Mouse (Mus musculus) midbrain, embryonic 15.5 days (tissue): ENCODE measurements at regions not wholly inside any gene's neighbourhood (a gene's known extent, or its start where the extent isn't known, plus 50 kb on each side); places are given as distances from the start of the nearest gene placed in this dataset.
A peak's percentile ranks its signal among the peaks of the same experiment; 100 is the strongest.

Source experiments
- ATAC-seq: fragments of 200-750 bp; cut with Nextera tagmentation; replicated peaks from 2 replicates; pipeline ENCODE4 v1.8.0; 2017; ENCODE audit warnings: moderate TSS enrichment
- H3K27ac ChIP-seq: fragments of 300-500 bp; sonication (generic); 2 replicates; pipeline ENCODE4 v1.5.1; 2015; ENCODE audit warnings: mild to moderate bottlenecking, inconsistent platforms
- H3K27me3 ChIP-seq: fragments of 300-500 bp; sonication (generic); replicated peaks from 2 replicates; pipeline ENCODE4 v1.6.1; 2015; ENCODE audit warnings: inconsistent platforms
- H3K36me3 ChIP-seq: fragments of 300-500 bp; sonication (generic); replicated peaks from 2 replicates; pipeline ENCODE4 v1.6.1; 2015; ENCODE audit warnings: inconsistent platforms
- H3K4me1 ChIP-seq: fragments of 300-500 bp; sonication (generic); 2 replicates; pipeline ENCODE4 v1.6.1; 2015; ENCODE audit warnings: inconsistent platforms
- H3K4me2 ChIP-seq: fragments of 300-500 bp; sonication (generic); 2 replicates; pipeline ENCODE4 v1.6.1; 2015; ENCODE audit warnings: inconsistent platforms, mild to moderate bottlenecking, moderate library complexity
- H3K4me3 ChIP-seq: fragments of 300-500 bp; sonication (generic); 2 replicates; pipeline ENCODE4 v1.5.1; 2015; ENCODE audit warnings: mild to moderate bottlenecking, inconsistent platforms
- H3K9ac ChIP-seq: fragments of 300-500 bp; sonication (generic); 2 replicates; pipeline ENCODE4 v1.6.1; 2015; ENCODE audit warnings: mild to moderate bottlenecking, inconsistent platforms
- H3K9me3 ChIP-seq: fragments of 300-500 bp; sonication (generic); 2 replicates; pipeline ENCODE4 v1.6.1; 2016; ENCODE audit warnings: inconsistent platforms
- WGBS: fragments of 180-500 bp; shearing (Covaris S2); methylation state at CpG from one replicate; pipeline ENCODE4 v1.1.7; 2015; ENCODE audit warnings: mixed read lengths; 5-methylcytosine and 5-hydroxymethylcytosine counted together

- no peak for ATAC-seq
- H3K4me1 ChIP-seq, result no peaks in the 10 kb centered on the region
Observed at GRCm38 (mm10) chr12:12753849-12754248, 187.9 kb downstream of the Mycn start.

DNA sequence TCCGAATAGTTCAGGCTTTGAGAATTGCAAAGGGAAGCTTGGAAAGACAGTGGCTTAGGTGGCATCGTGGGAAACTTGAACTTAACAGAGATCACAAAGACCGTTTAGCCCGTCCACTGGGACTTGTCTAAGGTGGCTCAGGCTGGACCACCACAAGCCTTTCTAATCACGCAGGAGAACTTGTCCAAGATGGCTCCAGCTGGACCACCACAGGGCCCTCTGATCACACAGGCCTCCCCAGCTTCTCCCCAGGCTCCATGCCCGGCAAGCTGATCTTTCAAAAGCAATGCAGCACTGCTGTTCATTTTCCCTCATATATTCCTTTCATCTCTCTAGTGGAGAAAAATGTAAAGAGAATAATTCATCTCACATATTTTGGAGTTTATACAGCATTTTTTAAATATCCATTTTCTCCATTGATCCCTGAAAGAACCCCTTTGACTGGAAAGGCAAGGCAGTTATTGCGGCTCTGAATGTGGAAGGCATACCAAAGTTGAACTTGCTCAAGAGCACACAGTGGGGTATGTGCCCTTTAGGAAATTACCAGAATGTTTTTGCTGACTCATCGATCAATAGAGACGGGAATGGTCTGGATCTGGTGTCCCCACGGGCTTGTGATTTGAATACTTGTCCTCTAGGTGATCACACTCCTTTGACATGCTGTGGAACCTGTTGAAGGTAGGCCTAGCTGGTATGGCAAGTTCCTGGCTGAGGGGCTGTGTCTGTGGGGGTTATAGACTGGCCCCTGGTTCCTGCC lies 189.9 kb downstream of the Mycn start:
- no peaks in the 10 kb centered on the region; the same call in 1 of the 2 replicates for H3K27me3 ChIP-seq
- H3K9ac ChIP-seq, result no peak overlapping the region
- WGBS, result 84% methylated on average over 10 of the region's 10 CpGs
- no peak overlapping the region for H3K27ac ChIP-seq
- no peaks in the 10 kb centered on the region for H3K4me1 ChIP-seq
- H3K4me2 ChIP-seq, result no peak overlapping the region
- H3K4me3 ChIP-seq, result no peak overlapping the region
- no peaks in the 10 kb centered on the region for H3K9me3 ChIP-seq
- no peaks in the 10 kb centered on the region for H3K36me3 ChIP-seq
- ATAC-seq, result no peak

More at GRCm38 (mm10) chr12:12753849-12754248, 187.9 kb downstream of the Mycn start:
- no peak overlapping the region for H3K27ac ChIP-seq
- no peaks in the 10 kb centered on the region for H3K36me3 ChIP-seq
- H3K4me2 ChIP-seq, result no peak overlapping the region
- no peak overlapping the region for H3K4me3 ChIP-seq
- 12% methylated on average over 9 of the region's 9 CpGs for WGBS
- H3K9ac ChIP-seq, result no peak overlapping the region
- H3K9me3 ChIP-seq, result no peaks in the 10 kb centered on the region
- H3K27me3 ChIP-seq, result no peaks in the 10 kb centered on the region

GRCm38 (mm10) chr12:12749690-12750089 lies 192.0 kb downstream of the Mycn start:
- Histone ChIP-seq H3K36me3 (no peaks in the 10 kb centered on the region), H3K4me3 (no peak overlapping the region), H3K27ac (no peak overlapping the region), H3K9ac (no peak overlapping the region), H3K4me1 (no peaks in the 10 kb centered on the region), H3K4me2 (no peak overlapping the region), H3K9me3 (no peaks in the 10 kb centered on the region), H3K27me3 (no peaks in the 10 kb centered on the region; the same call in 1 of the 2 replicates)
- 74% methylated on average over 3 of the region's 3 CpGs for WGBS
- peak; percentile 53; the same call in 1 of the 2 replicates for ATAC-seq

DNA sequence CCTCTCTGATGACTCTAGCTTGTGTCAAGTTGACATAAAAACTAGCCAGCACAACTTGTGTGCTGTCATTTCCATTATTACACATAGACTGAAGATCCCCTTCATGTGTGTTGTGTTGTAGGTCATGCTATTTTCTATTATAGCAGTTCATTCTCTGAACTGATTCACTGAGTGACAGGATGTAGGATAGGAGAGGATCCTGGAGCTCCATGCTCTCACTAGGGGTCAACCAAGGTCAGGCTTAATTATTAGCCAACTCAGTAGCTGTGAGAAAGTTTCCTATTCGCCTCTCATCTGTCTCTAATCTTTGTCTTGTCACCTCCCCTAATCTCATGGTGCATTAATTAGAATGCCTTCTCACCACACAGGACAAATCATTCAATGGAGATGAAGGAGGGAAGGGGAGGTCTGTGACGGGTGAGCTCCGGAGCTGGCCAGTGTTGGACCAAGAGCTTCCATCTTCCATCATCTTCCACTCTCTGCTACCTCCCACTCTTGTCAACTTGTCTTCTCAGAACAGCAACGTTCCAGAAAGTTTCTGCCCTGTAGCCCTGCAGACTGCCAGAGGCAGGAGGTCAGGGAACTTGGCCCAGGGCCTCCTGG lies 194.8 kb downstream of the Mycn start:
- Histone ChIP-seq H3K9me3 (no peaks in the 10 kb centered on the region), H3K36me3 (no peaks in the 10 kb centered on the region), H3K4me3 (no peak overlapping the region), H3K9ac (no peak overlapping the region), H3K27me3 (no peaks in the 10 kb centered on the region; the same call in 1 of the 2 replicates), H3K27ac (no peak overlapping the region), H3K4me2 (no peak overlapping the region), H3K4me1 (no peaks in the 10 kb centered on the region)
- no peak for ATAC-seq
- 30% methylated on average over 4 of the region's 4 CpGs for WGBS

DNA sequence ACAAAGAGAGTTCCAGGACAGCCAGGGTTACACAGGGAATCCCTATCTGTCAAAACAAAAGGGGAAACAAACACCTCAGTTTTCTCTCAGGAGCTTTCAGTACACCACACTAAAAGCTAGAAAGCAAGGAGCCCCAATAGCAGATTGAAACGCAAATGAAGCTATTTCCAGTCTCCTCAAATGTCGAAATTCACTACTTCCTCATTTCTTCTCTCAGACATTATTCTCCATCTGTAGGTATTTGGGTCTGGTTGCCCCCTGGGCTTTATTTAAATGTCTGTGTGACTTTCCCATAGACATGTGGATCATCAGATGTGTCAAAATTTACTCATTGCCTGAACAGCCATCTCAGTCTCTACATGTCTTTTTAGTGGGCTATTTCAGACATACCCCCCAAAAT lies 197.2 kb downstream of the Mycn start:
- no peaks in the 10 kb centered on the region; the same call in 1 of the 2 replicates for H3K27me3 ChIP-seq
- no peak overlapping the region for H3K4me2 ChIP-seq
- no peak overlapping the region for H3K4me3 ChIP-seq
- H3K9me3 ChIP-seq, result no peaks in the 10 kb centered on the region
- peaks cover 1% of the 10 kb centered on the region; the same call in 1 of the 2 replicates for H3K4me1 ChIP-seq
- ATAC-seq, result no peak
- no peaks in the 10 kb centered on the region for H3K36me3 ChIP-seq
- WGBS, result 81% methylated on average over 2 of the region's 2 CpGs
- no peak overlapping the region for H3K27ac ChIP-seq
- no peak overlapping the region for H3K9ac ChIP-seq

DNA sequence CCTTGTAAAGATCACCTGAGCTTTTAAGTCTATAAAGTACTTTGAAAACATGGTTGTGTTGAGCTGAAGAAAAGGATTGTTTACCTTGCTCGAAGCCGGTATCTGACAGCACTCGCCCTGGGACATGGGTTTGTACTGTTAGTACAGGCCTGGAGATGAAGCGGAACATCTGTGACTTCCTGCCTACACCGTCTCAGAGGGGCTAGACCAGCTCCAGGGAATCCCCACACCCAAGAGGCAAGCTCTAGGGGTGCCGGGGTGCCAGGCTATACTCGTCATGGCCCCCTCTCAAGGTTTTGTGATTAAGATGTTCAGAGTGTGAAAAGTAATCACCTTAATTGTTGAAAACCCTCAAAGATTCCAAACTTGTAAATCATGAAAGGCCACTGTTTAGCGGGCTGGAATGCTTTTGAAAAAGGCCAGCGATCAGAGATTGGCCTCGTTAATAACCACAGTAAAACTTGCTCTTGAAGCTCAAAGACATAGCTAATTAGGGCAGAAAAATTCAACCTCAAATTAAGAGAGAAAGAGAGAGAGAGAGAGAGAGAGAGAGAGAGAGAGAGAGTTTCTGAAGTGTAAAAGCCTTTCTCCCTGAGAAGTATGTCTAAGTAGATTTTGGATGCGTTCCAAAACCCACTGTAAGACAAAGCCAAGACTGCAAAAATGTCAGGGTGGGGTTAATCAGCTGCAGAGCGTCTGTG lies 202.9 kb downstream of the Mycn start:
- H3K4me3 ChIP-seq, result no peak overlapping the region
- ATAC-seq, result peak; percentile 45; the same call in 1 of the 2 replicates

GRCm38 (mm10) chr12:12725797-12726196 lies 215.9 kb downstream of the Mycn start:
- Histone ChIP-seq H3K4me1 (peaks cover 32% of the 10 kb centered on the region), H3K9me3 (no peaks in the 10 kb centered on the region), H3K36me3 (no peaks in the 10 kb centered on the region), H3K27ac (no peak overlapping the region), H3K4me3 (no peak overlapping the region), H3K4me2 (no peak overlapping the region), H3K27me3 (no peaks in the 10 kb centered on the region), H3K9ac (no peak overlapping the region)
- ATAC-seq, result no peak
- 4% methylated on average over 9 of the region's 9 CpGs for WGBS

More for the DNA sequence above, 202.9 kb downstream of the Mycn start:
- Histone ChIP-seq H3K9me3 (no peaks in the 10 kb centered on the region), H3K9ac (no peak overlapping the region), H3K4me1 (peaks cover 11% of the 10 kb centered on the region), H3K4me2 (no peak overlapping the region), H3K27ac (no peak overlapping the region), H3K27me3 (no peaks in the 10 kb centered on the region), H3K36me3 (no peaks in the 10 kb centered on the region)
- 33% methylated on average over 12 of the region's 12 CpGs for WGBS

GRCm38 (mm10) chr12:12725075-12725474 lies 216.6 kb downstream of the Mycn start:
- 0 out of 2 replicates have a peak overlapping the region, but pooled peaks have one; percentile 3 for H3K4me2 ChIP-seq
- ATAC-seq, result peak; percentile 21; the same call in 1 of the 2 replicates
- no peak overlapping the region for H3K4me3 ChIP-seq
- no peak overlapping the region for H3K27ac ChIP-seq
- H3K27me3 ChIP-seq, result no peaks in the 10 kb centered on the region
- H3K9ac ChIP-seq, result no peak overlapping the region
- WGBS, result 7% methylated on average over 13 of the region's 13 CpGs
- no peaks in the 10 kb centered on the region for H3K9me3 ChIP-seq
- H3K36me3 ChIP-seq, result no peaks in the 10 kb centered on the region
- H3K4me1 ChIP-seq, result peaks cover 32% of the 10 kb centered on the region

- no peaks in the 10 kb centered on the region for H3K36me3 ChIP-seq
- no peaks in the 10 kb centered on the region for H3K9me3 ChIP-seq
- H3K27me3 ChIP-seq, result no peaks in the 10 kb centered on the region
- no peak overlapping the region for H3K4me3 ChIP-seq
- 24% methylated on average over 12 of the region's 12 CpGs for WGBS
- H3K9ac ChIP-seq, result no peak overlapping the region
- H3K4me2 ChIP-seq, result peak overlapping the region; percentile 30; the same call in 1 of the 2 replicates
- H3K27ac ChIP-seq, result peak overlapping the region; percentile 67; the same call in 1 of the 2 replicates
- peak; percentile 53 for ATAC-seq
- peaks cover 32% of the 10 kb centered on the region for H3K4me1 ChIP-seq
Observed at GRCm38 (mm10) chr12:12723724-12724487, 217.8 kb downstream of the Mycn start.

DNA sequence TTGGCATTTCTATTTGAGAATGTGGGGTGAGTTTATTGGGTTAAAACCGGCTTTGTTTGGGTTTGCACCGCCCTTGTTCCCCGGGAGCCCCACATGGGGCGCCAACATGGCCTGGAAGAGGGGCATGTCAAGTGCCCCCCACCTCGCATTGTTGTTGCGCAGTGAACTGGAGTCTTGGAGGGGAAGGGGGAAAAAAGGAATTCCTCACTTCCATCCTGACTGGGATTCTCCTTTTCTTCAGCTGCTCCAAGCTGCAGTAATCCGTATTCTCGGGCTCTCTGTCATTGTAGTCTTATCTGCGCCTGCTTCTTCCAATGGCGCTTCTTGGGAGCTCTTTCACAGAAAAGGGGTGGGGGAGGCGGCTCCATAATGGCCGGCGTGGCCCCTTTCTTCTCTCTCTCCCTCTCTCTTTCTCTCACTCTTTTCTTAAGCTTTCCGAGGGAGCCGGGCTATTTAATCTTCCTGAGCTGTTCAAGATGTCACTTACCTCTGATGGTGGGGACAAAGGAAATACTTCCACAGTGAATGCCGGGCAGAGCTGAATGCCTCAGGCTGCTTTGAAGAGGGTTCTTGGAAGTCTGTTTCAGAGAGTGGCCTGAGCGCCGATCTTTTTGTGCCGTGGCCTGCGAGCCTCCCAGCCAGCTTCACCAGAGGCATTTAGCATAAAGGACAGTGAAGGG lies 218.6 kb downstream of the Mycn start:
- Histone ChIP-seq H3K4me1 (peaks cover 32% of the 10 kb centered on the region), H3K27ac (peak overlapping the region; percentile 67), H3K36me3 (no peaks in the 10 kb centered on the region), H3K4me3 (peak overlapping the region; percentile 15; the same call in 1 of the 2 replicates), H3K9ac (no peak overlapping the region; the same call in 1 of the 2 replicates), H3K9me3 (no peaks in the 10 kb centered on the region), H3K4me2 (peak overlapping the region; percentile 30), H3K27me3 (no peaks in the 10 kb centered on the region)
- WGBS, result 9% methylated on average over 20 of the region's 20 CpGs
- peak; percentile 75 for ATAC-seq

DNA sequence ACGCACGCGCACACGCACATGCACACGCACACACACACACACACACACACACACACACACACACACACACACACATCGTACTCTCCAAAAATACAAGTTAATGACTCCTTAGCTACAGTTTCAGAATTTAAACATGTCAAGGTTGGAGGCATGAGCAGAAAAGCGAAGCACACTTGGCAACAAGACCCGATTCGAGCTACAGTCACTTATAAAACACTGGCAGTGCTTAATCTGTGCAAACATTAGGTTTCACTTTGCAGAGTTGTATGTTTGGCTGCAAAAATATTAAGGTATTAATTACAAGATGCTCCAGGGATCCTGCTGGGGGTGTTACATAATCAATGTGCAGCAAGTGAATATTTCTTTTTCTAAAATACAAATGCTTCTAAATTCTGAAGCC lies 225.0 kb downstream of the Mycn start:
- H3K4me2 ChIP-seq, result no peak overlapping the region
- ATAC-seq, result no peak
- no peak overlapping the region for H3K4me3 ChIP-seq
- H3K27ac ChIP-seq, result no peak overlapping the region
- 93% methylated on average over 9 of the region's 9 CpGs for WGBS
- no peak overlapping the region for H3K9ac ChIP-seq
- no peaks in the 10 kb centered on the region for H3K4me1 ChIP-seq
- H3K36me3 ChIP-seq, result no peaks in the 10 kb centered on the region
- no peaks in the 10 kb centered on the region for H3K27me3 ChIP-seq
- no peaks in the 10 kb centered on the region for H3K9me3 ChIP-seq
